Mouse (Mus musculus): ENCODE data around the gene Rex2. TPM values are rescaled to one million over a fixed set of nuclear protein-coding genes. Genes with fewer than 3 reads are reported as not detected.
"Not testable (repeated sequence)": the region's sequence is repeated elsewhere in the genome, so short reads cannot be mapped to it uniquely, and the experiment has no call there.

Rex2 gene
- polyA plus RNA-seq (2015; fragmentation: Nextera tagmentation; extraction: Ambion mirVana): 0.30 TPM in 1 of 2 replicates, not detected in the other

GRCm38 (mm10) chr4:147021550-147021949 is at the start of gene Rex2:
Gene Rex2, plus strand, starts transcription at chr4:147021850.
- ATAC-seq (replicated peaks; ENCODE audit: low FRiP score); H3K9me3 ChIP-seq (replicated peaks); H3K27ac ChIP-seq; H3K4me3 ChIP-seq (replicated peaks); H3K36me3 ChIP-seq; H3K9ac ChIP-seq; H3K4me2 ChIP-seq; H3K27me3 ChIP-seq; H3K4me1 ChIP-seq: not testable (repeated sequence)
- WGBS: no CpG with 5 or more reads among the region's 6 CpGs

GRCm38 (mm10) chr4:146976581-146976980 is 45.1 kb upstream of the Rex2 start:
- not testable (repeated sequence) for H3K27me3 ChIP-seq; H3K4me3 ChIP-seq (replicated peaks); H3K9me3 ChIP-seq (replicated peaks); ATAC-seq (replicated peaks; ENCODE audit: low FRiP score); H3K9ac ChIP-seq; H3K36me3 ChIP-seq; H3K4me1 ChIP-seq; H3K4me2 ChIP-seq; H3K27ac ChIP-seq
- 21% methylated on average over 2 of the region's 2 CpGs for WGBS

- H3K36me3 ChIP-seq; H3K27ac ChIP-seq; H3K27me3 ChIP-seq; H3K4me3 ChIP-seq (replicated peaks); H3K4me2 ChIP-seq; ATAC-seq (replicated peaks; ENCODE audit: low FRiP score); H3K4me1 ChIP-seq; H3K9me3 ChIP-seq (replicated peaks); H3K9ac ChIP-seq: not testable (repeated sequence)
- no CpG with 5 or more reads among the region's 1 CpGs for WGBS
These were observed 3.2 kb upstream of the Rex2 start for GRCm38 (mm10) chr4:147018400-147018799.

GRCm38 (mm10) chr4:147026374-147026773 is 4.7 kb downstream of the Rex2 start:
- H3K27me3 ChIP-seq; H3K4me2 ChIP-seq; H3K9ac ChIP-seq; H3K27ac ChIP-seq; H3K36me3 ChIP-seq; H3K4me3 ChIP-seq (replicated peaks); H3K4me1 ChIP-seq; ATAC-seq (replicated peaks; ENCODE audit: low FRiP score); H3K9me3 ChIP-seq (replicated peaks): not testable (repeated sequence)
- 73% methylated on average over 1 of the region's 1 CpGs for WGBS

- not testable (repeated sequence) for H3K9me3 ChIP-seq (replicated peaks); H3K36me3 ChIP-seq; H3K4me2 ChIP-seq; H3K4me1 ChIP-seq; H3K4me3 ChIP-seq (replicated peaks); H3K9ac ChIP-seq; H3K27me3 ChIP-seq; H3K27ac ChIP-seq; ATAC-seq (replicated peaks; ENCODE audit: low FRiP score)
- 91% methylated on average over 1 of the region's 2 CpGs for WGBS
These were observed 9.8 kb downstream of the Rex2 start for GRCm38 (mm10) chr4:147031308-147032036.

- ATAC-seq (replicated peaks; ENCODE audit: low FRiP score); H3K27me3 ChIP-seq: not testable (repeated sequence)
- WGBS: 84% methylated on average over 3 of the region's 3 CpGs
These were observed 42.1 kb downstream of the Rex2 start for GRCm38 (mm10) chr4:147063768-147064167.

GRCm38 (mm10) chr4:147065861-147066260 is 44.2 kb downstream of the Rex2 start:
- WGBS: 88% methylated on average over 3 of the region's 3 CpGs
- not testable (repeated sequence) for H3K4me3 ChIP-seq (replicated peaks); ATAC-seq (replicated peaks; ENCODE audit: low FRiP score); H3K9ac ChIP-seq; H3K27ac ChIP-seq; H3K36me3 ChIP-seq; H3K27me3 ChIP-seq; H3K4me1 ChIP-seq; H3K9me3 ChIP-seq (replicated peaks); H3K4me2 ChIP-seq

More at GRCm38 (mm10) chr4:147063768-147064167, 42.1 kb downstream of the Rex2 start:
- not testable (repeated sequence) for H3K27ac ChIP-seq; H3K4me1 ChIP-seq; H3K9ac ChIP-seq; H3K4me3 ChIP-seq (replicated peaks); H3K36me3 ChIP-seq; H3K9me3 ChIP-seq (replicated peaks); H3K4me2 ChIP-seq

- ATAC-seq (replicated peaks; ENCODE audit: low FRiP score): not testable (repeated sequence)
- WGBS: 97% methylated on average over 1 of the region's 1 CpGs
These were observed 44.7 kb downstream of the Rex2 start for GRCm38 (mm10) chr4:147066380-147066779.

GRCm38 (mm10) chr4:147095641-147096040 is 74.0 kb downstream of the Rex2 start:
- H3K27me3 ChIP-seq; H3K9ac ChIP-seq; H3K4me3 ChIP-seq (replicated peaks); H3K9me3 ChIP-seq (replicated peaks); H3K4me2 ChIP-seq; H3K36me3 ChIP-seq; H3K27ac ChIP-seq; H3K4me1 ChIP-seq; ATAC-seq (replicated peaks; ENCODE audit: low FRiP score): not testable (repeated sequence)
- 71% methylated on average over 2 of the region's 2 CpGs for WGBS

More at GRCm38 (mm10) chr4:147066380-147066779, 44.7 kb downstream of the Rex2 start:
- H3K27me3 ChIP-seq; H3K27ac ChIP-seq; H3K9me3 ChIP-seq (replicated peaks); H3K36me3 ChIP-seq; H3K4me3 ChIP-seq (replicated peaks); H3K4me2 ChIP-seq; H3K4me1 ChIP-seq; H3K9ac ChIP-seq: not testable (repeated sequence)

GRCm38 (mm10) chr4:147101666-147102626 is 80.3 kb downstream of the Rex2 start:
- H3K36me3 ChIP-seq; H3K27me3 ChIP-seq; H3K4me1 ChIP-seq; H3K9me3 ChIP-seq (replicated peaks); H3K27ac ChIP-seq: not testable (repeated sequence)
- WGBS: under 1% methylated on average over 86 of the region's 109 CpGs
- H3K9ac ChIP-seq: peak overlapping the region; percentile 38
- H3K4me2 ChIP-seq: peak overlapping the region; percentile 84
- ATAC-seq (replicated peaks; ENCODE audit: low FRiP score): peak; percentile 92
- H3K4me3 ChIP-seq (replicated peaks): peak overlapping the region; percentile 48

GRCm38 (mm10) chr4:147103814-147104213 is 82.2 kb downstream of the Rex2 start:
- H3K4me3 ChIP-seq (replicated peaks); H3K9me3 ChIP-seq (replicated peaks); H3K9ac ChIP-seq; H3K4me2 ChIP-seq; H3K4me1 ChIP-seq; H3K27ac ChIP-seq; H3K27me3 ChIP-seq; H3K36me3 ChIP-seq; ATAC-seq (replicated peaks; ENCODE audit: low FRiP score): not testable (repeated sequence)
- WGBS: 61% methylated on average over 4 of the region's 4 CpGs
